Mouse (Mus musculus): ENCODE measurements around the gene Pde2a. TPM values are rescaled to one million over a fixed set of nuclear protein-coding genes. Genes with fewer than 3 reads are reported as not detected.

The Pde2a gene
- polyA plus RNA-seq (2015; fragmentation: Nextera tagmentation; extraction: Ambion mirVana) = 33.5 and 41.6 TPM in 2 replicates

- Histone ChIP-seq H3K36me3 (ENCODE audit: control insufficient read depth, insufficient read depth, low read length) (no peaks in the 10 kb centered on the region), H3K9ac (ENCODE audit: low read depth, low read length) (peak within 1 kb of the TSS; percentile 57), H3K27ac (ENCODE audit: low read depth, low read length) (0 out of 2 replicates have a peak within 1 kb of the TSS, but pooled peaks have one; percentile 49), H3K27me3 (replicated peaks; ENCODE audit: control insufficient read depth, insufficient read depth, low read length) (peaks cover 3% of the 10 kb centered on the region; the same call in 1 of the 2 replicates), H3K9me3 (ENCODE audit: control insufficient read depth, low read length) (no peaks in the 10 kb centered on the region), H3K4me3 (ENCODE audit: low read length) (peak within 1 kb of the TSS; percentile 33), H3K4me2 (ENCODE audit: low read length) (peak within 1 kb of the TSS; percentile 55), H3K4me1 (ENCODE audit: control insufficient read depth, insufficient read depth, low read depth, low read length) (peaks cover 28% of the 10 kb centered on the region)
- ATAC-seq = peak; percentile 77
- 11% methylated on average over 6 of the region's 6 CpGs for WGBS
Observed at GRCm38 (mm10) chr7:101421529-101421928, at the start of gene Pde2a. Gene Pde2a (plus strand): TSS chr7:101421691.

- no peaks in the 10 kb centered on the region for H3K36me3 ChIP-seq (ENCODE audit: control insufficient read depth, insufficient read depth, low read length)
- H3K4me1 ChIP-seq (ENCODE audit: control insufficient read depth, insufficient read depth, low read depth, low read length) = peaks cover 5% of the 10 kb centered on the region
- WGBS = 85% methylated on average over 19 of the region's 26 CpGs
- no peaks in the 10 kb centered on the region for H3K9me3 ChIP-seq (ENCODE audit: control insufficient read depth, low read length)
- H3K9ac ChIP-seq (ENCODE audit: low read depth, low read length) = no peak overlapping the region
- ATAC-seq = 0 out of 2 replicates have a peak, but pooled peaks have one; percentile 38
- H3K27me3 ChIP-seq (replicated peaks; ENCODE audit: control insufficient read depth, insufficient read depth, low read length) = no peaks in the 10 kb centered on the region
- no peak overlapping the region for H3K4me3 ChIP-seq (ENCODE audit: low read length)
- H3K27ac ChIP-seq (ENCODE audit: low read depth, low read length) = no peak overlapping the region
- H3K4me2 ChIP-seq (ENCODE audit: low read length) = no peak overlapping the region
Observed at GRCm38 (mm10) chr7:101373082-101373481, 48.4 kb upstream of the Pde2a start.

GRCm38 (mm10) chr7:101374155-101374554, 47.3 kb upstream of the Pde2a start:
- Histone ChIP-seq H3K27ac (ENCODE audit: low read depth, low read length) (no peak overlapping the region), H3K4me1 (ENCODE audit: control insufficient read depth, insufficient read depth, low read depth, low read length) (peaks cover 5% of the 10 kb centered on the region), H3K36me3 (ENCODE audit: control insufficient read depth, insufficient read depth, low read length) (no peaks in the 10 kb centered on the region), H3K27me3 (replicated peaks; ENCODE audit: control insufficient read depth, insufficient read depth, low read length) (no peaks in the 10 kb centered on the region), H3K4me2 (ENCODE audit: low read length) (no peak overlapping the region), H3K4me3 (ENCODE audit: low read length) (no peak overlapping the region), H3K9ac (ENCODE audit: low read depth, low read length) (no peak overlapping the region), H3K9me3 (ENCODE audit: control insufficient read depth, low read length) (no peaks in the 10 kb centered on the region)
- ATAC-seq = peak; percentile 74

GRCm38 (mm10) chr7:101376701-101377340, 44.7 kb upstream of the Pde2a start:
- no peak overlapping the region for H3K9ac ChIP-seq (ENCODE audit: low read depth, low read length)
- 57% methylated on average over 10 of the region's 10 CpGs for WGBS
- no peaks in the 10 kb centered on the region for H3K27me3 ChIP-seq (replicated peaks; ENCODE audit: control insufficient read depth, insufficient read depth, low read length)
- peaks cover 5% of the 10 kb centered on the region for H3K4me1 ChIP-seq (ENCODE audit: control insufficient read depth, insufficient read depth, low read depth, low read length)
- H3K4me3 ChIP-seq (ENCODE audit: low read length) = no peak overlapping the region
- ATAC-seq = 0 out of 2 replicates have a peak, but pooled peaks have one; percentile 25
- H3K4me2 ChIP-seq (ENCODE audit: low read length) = no peak overlapping the region
- no peaks in the 10 kb centered on the region for H3K9me3 ChIP-seq (ENCODE audit: control insufficient read depth, low read length)
- H3K27ac ChIP-seq (ENCODE audit: low read depth, low read length) = no peak overlapping the region
- H3K36me3 ChIP-seq (ENCODE audit: control insufficient read depth, insufficient read depth, low read length) = no peaks in the 10 kb centered on the region

- H3K9ac ChIP-seq (ENCODE audit: low read depth, low read length) = no peak overlapping the region
- peak overlapping the region; percentile 9 for H3K4me2 ChIP-seq (ENCODE audit: low read length)
- H3K27ac ChIP-seq (ENCODE audit: low read depth, low read length) = no peak overlapping the region
- no peak overlapping the region for H3K4me3 ChIP-seq (ENCODE audit: low read length)
- no peaks in the 10 kb centered on the region for H3K9me3 ChIP-seq (ENCODE audit: control insufficient read depth, low read length)
- peak; percentile 35; the same call in 1 of the 2 replicates for ATAC-seq
- peaks cover 5% of the 10 kb centered on the region for H3K4me1 ChIP-seq (ENCODE audit: control insufficient read depth, insufficient read depth, low read depth, low read length)
- no peaks in the 10 kb centered on the region for H3K36me3 ChIP-seq (ENCODE audit: control insufficient read depth, insufficient read depth, low read length)
- no peaks in the 10 kb centered on the region for H3K27me3 ChIP-seq (replicated peaks; ENCODE audit: control insufficient read depth, insufficient read depth, low read length)
- 30% methylated on average over 6 of the region's 7 CpGs for WGBS
Observed at GRCm38 (mm10) chr7:101377741-101378262, 43.7 kb upstream of the Pde2a start.

GRCm38 (mm10) chr7:101378285-101378684, 43.2 kb upstream of the Pde2a start:
- no peak overlapping the region for H3K27ac ChIP-seq (ENCODE audit: low read depth, low read length)
- no peaks in the 10 kb centered on the region for H3K9me3 ChIP-seq (ENCODE audit: control insufficient read depth, low read length)
- H3K4me2 ChIP-seq (ENCODE audit: low read length) = peak overlapping the region; percentile 21
- 62% methylated on average over 3 of the region's 3 CpGs for WGBS
- H3K9ac ChIP-seq (ENCODE audit: low read depth, low read length) = no peak overlapping the region; the same call in 1 of the 2 replicates
- no peaks in the 10 kb centered on the region for H3K36me3 ChIP-seq (ENCODE audit: control insufficient read depth, insufficient read depth, low read length)
- H3K27me3 ChIP-seq (replicated peaks; ENCODE audit: control insufficient read depth, insufficient read depth, low read length) = no peaks in the 10 kb centered on the region
- H3K4me3 ChIP-seq (ENCODE audit: low read length) = no peak overlapping the region
- ATAC-seq = no peak
- H3K4me1 ChIP-seq (ENCODE audit: control insufficient read depth, insufficient read depth, low read depth, low read length) = peaks cover 5% of the 10 kb centered on the region

GRCm38 (mm10) chr7:101378796-101379465, 42.6 kb upstream of the Pde2a start:
- ATAC-seq = no peak
- 68% methylated on average over 5 of the region's 5 CpGs for WGBS
- Histone ChIP-seq H3K27ac (ENCODE audit: low read depth, low read length) (no peak overlapping the region), H3K4me3 (ENCODE audit: low read length) (no peak overlapping the region), H3K4me1 (ENCODE audit: control insufficient read depth, insufficient read depth, low read depth, low read length) (peaks cover 5% of the 10 kb centered on the region), H3K36me3 (ENCODE audit: control insufficient read depth, insufficient read depth, low read length) (no peaks in the 10 kb centered on the region), H3K27me3 (replicated peaks; ENCODE audit: control insufficient read depth, insufficient read depth, low read length) (no peaks in the 10 kb centered on the region), H3K9me3 (ENCODE audit: control insufficient read depth, low read length) (no peaks in the 10 kb centered on the region), H3K9ac (ENCODE audit: low read depth, low read length) (no peak overlapping the region; the same call in 1 of the 2 replicates), H3K4me2 (ENCODE audit: low read length) (peak overlapping the region; percentile 21)

GRCm38 (mm10) chr7:101379732-101380131, 41.8 kb upstream of the Pde2a start:
- Histone ChIP-seq H3K9ac (ENCODE audit: low read depth, low read length) (no peak overlapping the region), H3K27me3 (replicated peaks; ENCODE audit: control insufficient read depth, insufficient read depth, low read length) (no peaks in the 10 kb centered on the region), H3K4me2 (ENCODE audit: low read length) (no peak overlapping the region), H3K4me1 (ENCODE audit: control insufficient read depth, insufficient read depth, low read depth, low read length) (peaks cover 5% of the 10 kb centered on the region), H3K4me3 (ENCODE audit: low read length) (no peak overlapping the region), H3K27ac (ENCODE audit: low read depth, low read length) (no peak overlapping the region), H3K9me3 (ENCODE audit: control insufficient read depth, low read length) (no peaks in the 10 kb centered on the region), H3K36me3 (ENCODE audit: control insufficient read depth, insufficient read depth, low read length) (no peaks in the 10 kb centered on the region)
- WGBS = 83% methylated on average over 2 of the region's 2 CpGs
- ATAC-seq = no peak

GRCm38 (mm10) chr7:101381512-101381911, 40.0 kb upstream of the Pde2a start:
- H3K27ac ChIP-seq (ENCODE audit: low read depth, low read length) = no peak overlapping the region
- H3K27me3 ChIP-seq (replicated peaks; ENCODE audit: control insufficient read depth, insufficient read depth, low read length) = no peaks in the 10 kb centered on the region
- H3K4me1 ChIP-seq (ENCODE audit: control insufficient read depth, insufficient read depth, low read depth, low read length) = peaks cover 5% of the 10 kb centered on the region
- no peak for ATAC-seq
- H3K9ac ChIP-seq (ENCODE audit: low read depth, low read length) = no peak overlapping the region
- no peaks in the 10 kb centered on the region for H3K9me3 ChIP-seq (ENCODE audit: control insufficient read depth, low read length)
- 89% methylated on average over 6 of the region's 6 CpGs for WGBS
- no peak overlapping the region for H3K4me2 ChIP-seq (ENCODE audit: low read length)
- H3K36me3 ChIP-seq (ENCODE audit: control insufficient read depth, insufficient read depth, low read length) = no peaks in the 10 kb centered on the region
- no peak overlapping the region for H3K4me3 ChIP-seq (ENCODE audit: low read length)

All from hindbrain, embryonic 16.5 days (tissue).